ENCODE assay signal across 8 mouse cellular contexts in genomic region chr8:80738388-80739154, GRCm38 (mm10). TPM values are rescaled to one million over a fixed set of nuclear protein-coding genes. Genes with fewer than 3 reads are reported as not detected.
A peak's percentile ranks its signal among the peaks of the same experiment; 100 is the strongest.
DNase-seq lines count a peak whose midpoint lies in the region; ATAC-seq and TF ChIP-seq lines count a peak whose summit lies in the region.

No protein-coding gene starts in this region.

- CTCF ChIA-PET in Patski (lab: Charles Lee), result no interaction called here

- POLR2A ChIA-PET in Patski (lab: Charles Lee), result interaction anchor here (0.6 kb wide), 1 partner anchor 13 kb away, joined by 3 read pairs; no protein-coding TSS in a partner anchor

- in situ Hi-C loops in Patski (cut with MboI; ENCODE audit: low pct_unique_long_range_greater_than_20kb), result no loop called here

- no peak for TF ChIP-seq CTCF in Patski (IDR thresholded peaks at IDR 0.05)

- peak; percentile 59 for ATAC-seq in Patski
- ATAC-seq in frontal cortex, adult (ENCODE audit: low TSS enrichment), result peak; percentile 82
- peak; percentile 20 to 58; a peak in 3 of 4 replicates for ATAC-seq in hematopoietic stem cell, adult 5-6 weeks (replicated peaks in 1 of 2; ENCODE audit: insufficient read depth in 1 of 2, low FRiP score in 2 of 2, low TSS enrichment in 1 of 2, low read depth in 1 of 2, poor library complexity in 2 of 2, severe bottlenecking in 2 of 2)

- DNase-seq in Patski (ENCODE audit: low read depth, low spot score), result no peak
- DNase-seq in cerebellum, adult 9-10 months, result peak; percentile 66
- DNase-seq in layer of hippocampus, postnatal 36 days, result peak; percentile 64 to 67
- DNase-seq in lung, postnatal 36 days, result peak; percentile 16
- DNase-seq in retina, postnatal 7 days (ENCODE audit: low read depth, low spot score), result peak; percentile 38
- DNase-seq in thymus, postnatal 4 days, result peak; percentile 67

- no peaks in the 10 kb centered on the region for H3K27me3 ChIP-seq in Patski

RNA-seq across cellular contexts. Expression of gene Smarca5, which starts 0.7 kb away (rescaled TPM):
- 69.2 TPM for polyA plus RNA-seq in Patski (2021)
- total RNA-seq in hematopoietic stem cell, adult 5-6 weeks (2017), result 204 and 243 TPM in 2 replicates
- 10 to 100 TPM; 62.9 to 64.6 TPM for total RNA-seq in layer of hippocampus, postnatal 36 days (2021)
